Mouse (Mus musculus): ENCODE data around the gene Trim13. TPM values are rescaled to one million over a fixed set of nuclear protein-coding genes. Genes with fewer than 3 reads are reported as not detected.
A peak's percentile ranks its signal among the peaks of the same experiment; 100 is the strongest.

The Trim13 gene
- polyA plus RNA-seq, 1 experiment = 27.7 TPM

- no peak for DNase-seq (ENCODE audit: low read depth)
Observed at GRCm38 (mm10) chr14:61635969-61636368, 37.9 kb downstream of the Trim13 start.

DNA sequence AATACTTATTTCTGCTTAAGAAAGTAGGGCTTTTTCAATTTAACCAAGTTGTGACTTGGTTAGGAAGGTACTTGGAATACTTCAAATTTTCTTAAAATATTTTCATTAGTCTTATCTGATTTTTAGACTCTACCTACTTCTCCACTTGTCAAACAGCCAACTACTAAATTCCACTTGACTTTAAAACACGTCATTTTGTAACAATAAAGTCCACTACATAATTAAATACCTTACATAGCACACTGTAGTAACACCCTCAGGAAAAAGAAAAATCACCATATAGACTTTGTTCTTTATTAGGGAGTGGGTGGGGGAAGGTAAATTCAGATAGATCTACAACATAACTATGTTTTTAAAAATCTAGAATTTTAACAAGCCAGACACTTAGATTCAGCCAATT, 44.6 kb downstream of the Trim13 start:
- no peak for TF ChIP-seq POLR2A (IDR thresholded peaks at IDR 0.05; ENCODE audit: borderline replicate concordance, extremely low read depth, insufficient read depth, insufficient read length, poor library complexity, severe bottlenecking)
- TF ChIP-seq CTCF (IDR thresholded peaks at IDR 0.05; ENCODE audit: borderline replicate concordance, extremely low read depth, insufficient read depth, insufficient read length) = no peak
- DNase-seq (ENCODE audit: low read depth) = no peak

More at GRCm38 (mm10) chr14:61635969-61636368, 37.9 kb downstream of the Trim13 start:
- TF ChIP-seq CTCF (IDR thresholded peaks at IDR 0.05; ENCODE audit: borderline replicate concordance, extremely low read depth, insufficient read depth, insufficient read length) (no peak), POLR2A (IDR thresholded peaks at IDR 0.05; ENCODE audit: borderline replicate concordance, extremely low read depth, insufficient read depth, insufficient read length, poor library complexity, severe bottlenecking) (no peak)

DNA sequence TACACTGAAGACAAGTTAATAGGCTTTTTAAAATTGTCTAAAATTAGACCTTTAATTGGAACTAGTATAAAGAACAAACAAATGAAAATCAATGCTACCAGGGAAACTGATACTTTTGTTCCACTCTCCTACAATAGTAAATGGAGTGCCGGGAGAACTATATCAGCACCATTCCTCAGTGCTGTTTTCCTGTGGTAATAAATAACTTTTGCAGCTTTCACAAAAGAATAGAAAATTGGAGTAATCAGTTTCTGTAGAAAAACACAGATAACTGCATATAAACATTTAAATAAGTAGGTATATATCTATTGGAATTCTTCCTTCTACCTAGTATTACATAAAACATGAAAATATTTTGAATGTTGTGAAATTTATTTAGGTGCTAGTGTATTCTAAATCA, 47.5 kb downstream of the Trim13 start:
- no peak for DNase-seq (ENCODE audit: low read depth)
- TF ChIP-seq CTCF (IDR thresholded peaks at IDR 0.05; ENCODE audit: borderline replicate concordance, extremely low read depth, insufficient read depth, insufficient read length) = no peak
- TF ChIP-seq POLR2A (IDR thresholded peaks at IDR 0.05; ENCODE audit: borderline replicate concordance, extremely low read depth, insufficient read depth, insufficient read length, poor library complexity, severe bottlenecking) = no peak

GRCm38 (mm10) chr14:61647182-61647880, 49.3 kb downstream of the Trim13 start:
- DNase-seq (ENCODE audit: low read depth) = peak; percentile 83
- TF ChIP-seq CTCF (IDR thresholded peaks at IDR 0.05; ENCODE audit: borderline replicate concordance, extremely low read depth, insufficient read depth, insufficient read length) = no peak
- no peak for TF ChIP-seq POLR2A (IDR thresholded peaks at IDR 0.05; ENCODE audit: borderline replicate concordance, extremely low read depth, insufficient read depth, insufficient read length, poor library complexity, severe bottlenecking)

- TF ChIP-seq POLR2A (IDR thresholded peaks at IDR 0.05; ENCODE audit: borderline replicate concordance, extremely low read depth, insufficient read depth, insufficient read length, poor library complexity, severe bottlenecking) (no peak), CTCF (IDR thresholded peaks at IDR 0.05; ENCODE audit: borderline replicate concordance, extremely low read depth, insufficient read depth, insufficient read length) (no peak)
- DNase-seq (ENCODE audit: low read depth) = peak; percentile 72
Observed at GRCm38 (mm10) chr14:61647881-61648684, 50.0 kb downstream of the Trim13 start.

DNA sequence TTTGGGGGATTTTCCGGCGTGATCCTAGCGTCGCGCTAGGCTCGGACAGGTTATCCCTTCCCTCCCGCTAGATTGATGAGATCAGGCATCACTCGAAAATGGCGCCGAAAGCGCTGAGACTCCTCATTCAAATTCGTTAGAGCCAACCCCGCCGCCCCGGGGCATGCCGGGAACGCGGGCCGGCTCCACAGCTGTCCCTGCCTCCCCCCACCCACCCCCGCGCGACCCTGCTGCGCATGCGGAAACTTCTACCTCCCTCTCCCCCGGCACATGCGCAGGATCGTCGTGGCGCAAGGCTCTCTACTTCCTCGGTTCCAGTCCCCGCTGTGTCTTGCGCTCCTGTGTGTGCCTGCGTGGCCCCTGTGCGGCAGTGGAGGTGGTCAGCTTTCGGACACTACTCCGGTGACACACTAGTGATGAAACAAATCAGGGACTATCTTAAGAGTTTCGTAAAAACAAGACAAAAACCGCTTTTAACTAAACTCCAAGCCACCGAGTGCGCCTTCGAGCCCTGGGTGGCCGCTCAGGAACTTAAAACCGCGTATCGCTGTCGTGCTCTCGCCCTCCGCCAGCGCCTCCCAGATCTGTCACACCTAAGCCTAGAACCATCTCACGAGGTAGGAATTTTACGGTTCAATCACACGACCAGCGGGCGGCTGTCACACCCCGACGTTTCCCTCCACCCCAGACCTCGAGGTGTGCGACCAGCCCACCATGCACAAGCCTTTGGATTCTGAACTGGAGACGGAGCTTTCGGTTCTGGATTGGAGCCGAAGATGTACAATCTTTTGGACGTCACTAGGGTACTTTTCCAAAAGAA, 50.8 kb downstream of the Trim13 start:
- TF ChIP-seq CTCF (IDR thresholded peaks at IDR 0.05; ENCODE audit: borderline replicate concordance, extremely low read depth, insufficient read depth, insufficient read length) = no peak
- peak; percentile 43; the same call in 1 of the 2 replicates for TF ChIP-seq POLR2A (IDR thresholded peaks at IDR 0.05; ENCODE audit: borderline replicate concordance, extremely low read depth, insufficient read depth, insufficient read length, poor library complexity, severe bottlenecking)
- DNase-seq (ENCODE audit: low read depth) = peak; percentile 99

DNA sequence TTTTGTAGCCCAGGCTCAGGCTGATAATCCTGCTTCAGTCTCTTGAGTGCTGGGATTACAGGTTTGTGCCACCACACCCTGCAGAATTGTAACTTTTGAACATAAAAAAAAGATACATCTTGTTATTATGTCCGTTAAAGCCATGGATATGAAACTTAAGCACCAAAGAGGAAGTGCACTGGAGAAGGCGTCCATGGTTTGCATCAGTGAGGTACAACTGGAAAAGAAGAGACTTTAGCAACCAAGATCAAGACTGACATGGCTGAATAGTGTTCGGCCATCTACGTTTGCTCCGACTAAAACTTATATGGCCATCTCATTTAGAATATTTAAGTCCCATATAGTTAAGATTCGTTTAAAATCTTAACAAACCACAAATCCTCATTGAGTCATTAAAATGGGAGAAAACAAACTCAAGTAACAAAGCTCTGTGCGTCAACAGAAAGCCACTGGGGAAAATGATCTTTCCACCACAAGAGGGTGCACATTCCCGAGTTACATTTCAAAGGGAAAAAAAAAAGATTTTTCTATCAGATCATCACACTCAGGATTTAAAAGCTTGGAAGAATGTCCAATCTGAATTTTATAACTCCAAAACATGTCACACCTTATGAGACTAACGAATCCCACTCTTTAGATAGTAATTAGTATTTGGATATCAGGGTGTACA, 52.4 kb downstream of the Trim13 start:
- DNase-seq (ENCODE audit: low read depth) = peak; percentile 79
- TF ChIP-seq POLR2A (IDR thresholded peaks at IDR 0.05; ENCODE audit: borderline replicate concordance, extremely low read depth, insufficient read depth, insufficient read length, poor library complexity, severe bottlenecking) (no peak), CTCF (IDR thresholded peaks at IDR 0.05; ENCODE audit: borderline replicate concordance, extremely low read depth, insufficient read depth, insufficient read length) (peak; percentile 61)

Other genes starting within 250 kb of the Trim13 start
- 4.2 and 4.5 TPM in 2 replicates for gene Ebpl, start 237.8 kb upstream of the Trim13 start, polyA plus RNA-seq (2012; rRNA removed)
- gene Kpna3, start 158.4 kb upstream of the Trim13 start, polyA plus RNA-seq (2012; rRNA removed) = 48.4 and 56.8 TPM in 2 replicates
- 19.7 and 20.0 TPM in 2 replicates for gene Spryd7, start 41.4 kb upstream of the Trim13 start, polyA plus RNA-seq (2012; rRNA removed)
- 2.1 and 2.6 TPM in 2 replicates for gene Kcnrg, start 9.2 kb downstream of the Trim13 start, polyA plus RNA-seq (2012; rRNA removed)